Mouse (Mus musculus) adrenal gland, postnatal 14 days (tissue): ENCODE measurements at regions not wholly inside any gene's neighbourhood (a gene's known extent, or its start where the extent isn't known, plus 50 kb on each side); places are given as distances from the start of the nearest gene placed in this dataset.

Experiments used
- DNase-seq: peaks from one replicate; pipeline ENCODE4 v3.0.0; 2021; ENCODE audit warnings: mixed read lengths

DNA sequence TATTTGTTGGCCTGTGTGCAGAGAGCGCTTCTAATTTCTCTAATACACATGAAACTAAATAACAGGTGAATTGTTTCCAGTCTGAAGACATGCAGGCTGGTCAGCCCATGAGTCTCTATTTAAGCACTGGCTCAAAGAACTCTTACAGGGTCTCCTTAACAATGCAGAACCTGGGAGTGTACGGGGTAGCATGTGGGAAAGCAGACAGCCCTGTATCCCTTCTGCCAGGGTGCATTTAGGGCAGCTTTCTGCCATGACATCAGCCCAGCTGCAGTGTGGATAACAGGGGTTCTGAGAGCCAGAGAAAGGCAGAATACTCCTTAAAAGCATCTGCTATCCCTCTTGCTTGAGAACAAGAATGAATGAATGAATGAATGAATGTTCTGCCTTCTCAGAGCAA is 164.7 kb downstream of the Grb14 start:
- no peak for DNase-seq

DNA sequence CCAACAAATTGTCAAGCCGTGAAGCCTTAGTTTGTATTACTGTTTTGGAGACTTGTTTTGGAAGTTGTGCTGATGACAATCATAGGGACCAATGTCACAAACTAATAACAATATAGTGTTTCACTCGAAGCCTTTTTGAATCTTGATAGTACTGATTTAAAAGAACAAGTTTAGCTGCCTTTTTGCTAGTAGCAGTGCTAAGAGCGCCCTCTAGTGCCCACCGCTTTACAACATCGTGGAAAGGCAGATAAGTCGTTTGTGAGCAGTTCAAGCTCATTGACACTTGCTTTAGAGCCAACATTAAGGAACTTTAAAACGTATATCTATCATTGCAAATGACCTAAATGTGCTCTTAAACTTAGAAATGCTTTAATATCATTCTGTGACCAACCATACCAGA is 170.9 kb downstream of the Grb14 start:
- DNase-seq, result peak; percentile 78

DNA sequence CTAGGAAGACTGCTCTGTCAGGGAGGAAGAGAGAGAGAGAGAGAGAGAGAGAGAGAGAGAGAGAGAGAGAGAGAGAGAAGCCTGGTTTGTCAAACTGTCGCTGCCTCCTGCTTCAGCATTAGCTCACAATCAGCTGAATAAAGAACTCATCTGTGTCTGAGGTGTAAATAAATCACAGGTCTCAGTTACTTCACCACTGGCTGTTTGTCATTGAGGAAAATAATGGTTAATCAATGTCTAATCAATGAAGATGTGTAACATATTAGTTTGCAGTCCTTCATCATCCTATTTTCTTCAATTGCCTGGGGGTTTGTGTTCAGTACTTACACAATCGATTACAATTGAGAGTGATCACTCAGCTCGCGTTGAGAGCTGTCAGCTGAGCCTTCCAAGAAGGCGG is 171.9 kb downstream of the Grb14 start:
- DNase-seq, result no peak

DNA sequence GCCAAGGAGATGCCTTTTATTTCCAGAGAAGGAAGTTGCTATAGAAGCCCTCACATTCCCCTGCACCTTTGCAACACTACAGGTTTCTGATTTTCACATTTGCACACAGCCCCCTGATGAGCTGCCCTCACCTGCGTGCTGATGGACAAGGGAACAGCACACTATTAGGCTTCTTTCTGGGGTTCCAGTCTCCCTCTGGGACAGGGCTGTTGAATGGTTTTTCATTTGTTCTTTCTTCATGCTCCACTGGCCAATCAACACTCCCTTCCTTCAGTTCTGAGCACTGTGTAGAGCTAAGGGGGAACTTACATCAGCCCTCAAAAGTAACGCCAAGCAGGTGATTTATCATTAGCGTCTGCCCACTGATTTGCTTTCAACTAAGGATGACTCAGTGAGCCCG is 173.7 kb downstream of the Grb14 start:
- no peak for DNase-seq

DNA sequence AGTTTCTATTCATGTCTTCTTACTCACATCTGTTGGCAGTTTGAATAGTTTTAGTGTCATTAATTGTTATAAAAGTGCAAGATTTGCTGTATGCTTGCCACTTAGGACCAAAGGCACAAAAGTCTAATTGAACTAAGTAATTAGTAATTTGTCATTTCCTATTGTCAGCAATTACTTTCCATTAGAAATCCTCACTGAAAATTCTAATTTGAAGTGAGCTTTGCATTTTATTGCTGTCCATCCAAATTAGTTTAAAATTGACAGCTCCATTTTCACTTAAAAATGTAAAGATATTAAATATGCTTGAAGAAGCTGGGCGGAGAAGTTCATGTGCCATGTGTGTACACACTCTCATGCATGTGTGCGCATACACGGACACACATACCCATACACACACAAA is 174.1 kb downstream of the Grb14 start:
- no peak for DNase-seq

DNA sequence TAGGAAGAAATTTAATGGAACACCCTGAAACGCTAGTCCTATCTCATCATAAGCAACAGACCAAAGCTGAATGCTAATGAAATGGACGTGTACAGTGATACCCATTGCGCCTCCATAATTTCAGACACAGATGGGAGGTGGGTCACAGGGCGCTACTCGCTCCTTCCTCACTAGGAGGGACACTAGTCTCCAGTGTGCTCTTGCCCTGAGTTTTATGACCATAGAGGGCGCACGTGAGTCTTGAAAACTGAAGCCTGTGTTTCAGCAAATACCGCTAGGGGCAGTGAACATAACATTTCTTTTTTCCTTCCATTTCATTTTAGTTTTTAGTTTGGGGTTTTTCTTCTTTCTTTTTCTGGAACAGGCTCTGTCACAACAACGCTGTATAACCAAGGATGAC is 200.3 kb downstream of the Grb14 start:
- no peak for DNase-seq

DNA sequence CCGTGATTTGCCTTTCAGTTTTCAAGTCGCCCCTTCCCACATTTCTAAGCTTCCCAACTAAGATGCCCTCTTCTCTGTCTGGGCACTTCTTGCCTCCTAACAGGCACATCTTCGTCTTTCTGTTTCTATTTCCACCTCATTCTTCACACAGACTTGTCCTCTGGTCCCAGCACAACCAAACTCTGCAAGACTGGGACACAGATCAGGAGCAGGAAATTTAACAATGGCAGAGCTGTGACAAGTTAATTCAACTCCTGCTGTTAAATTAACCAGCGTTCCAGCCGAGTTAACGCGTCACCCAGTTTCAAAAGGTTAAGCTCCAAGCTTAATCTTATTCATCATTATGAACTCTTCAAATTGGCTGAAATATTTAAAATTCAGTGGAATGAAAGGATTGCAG is 200.9 kb downstream of the Grb14 start:
- no peak for DNase-seq

DNA sequence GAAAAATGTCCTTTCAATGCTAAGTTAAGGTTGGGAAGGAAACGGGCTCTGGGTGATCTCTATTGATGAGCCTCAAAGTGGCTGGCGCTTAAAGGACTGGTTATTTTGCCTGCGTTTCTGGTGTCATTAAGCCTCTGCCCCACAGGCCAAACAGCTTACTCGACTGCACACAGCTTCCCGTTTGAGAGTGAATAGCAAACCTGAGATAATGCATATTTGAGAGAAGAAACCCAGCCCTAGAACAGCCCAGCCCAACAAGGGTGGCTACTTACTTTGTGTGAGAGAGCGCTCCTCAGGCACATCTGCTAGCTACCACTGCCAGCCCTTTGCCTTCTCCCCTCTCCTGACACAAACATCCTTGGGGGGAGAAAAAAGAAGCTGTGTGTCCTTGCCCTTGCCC is 201.7 kb downstream of the Grb14 start:
- no peak for DNase-seq

DNA sequence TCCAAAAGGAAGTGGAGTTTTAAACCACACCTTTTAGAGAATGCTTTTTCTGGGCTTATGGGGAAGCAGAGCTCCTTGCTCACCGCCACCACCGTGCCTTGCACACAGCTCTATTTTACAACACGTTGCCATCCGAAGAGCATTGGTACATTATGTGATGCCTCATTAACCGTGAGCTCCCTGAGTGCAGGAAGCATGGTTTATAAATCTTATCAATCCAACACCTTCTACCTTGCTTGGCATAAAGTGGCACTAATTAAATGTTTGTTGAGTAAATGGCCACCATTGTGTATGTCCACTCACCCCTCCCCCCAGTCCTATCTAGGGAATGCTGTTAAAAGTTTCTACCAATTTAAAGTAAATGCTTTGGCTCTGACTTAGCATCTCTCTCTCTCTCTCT is 206.6 kb downstream of the Grb14 start:
- DNase-seq, result no peak
